Mouse (Mus musculus) hindbrain, embryonic 16.5 days (tissue): ENCODE measurements around the gene Nemf. TPM values are rescaled to one million over a fixed set of nuclear protein-coding genes. Genes with fewer than 3 reads are reported as not detected.

ENCODE experiments used
- microRNA-seq: library from miRNA; unstranded; fragments of <30 nt; microRNA quantifications from one replicate; pipeline ENCODE4, GENCODE M21; 2017
- polyA plus RNA-seq: library from polyadenylated mRNA; unstranded; fragments of >200 nt; fragmentation: Nextera tagmentation; extraction: Ambion mirVana; gene quantifications from 2 replicates; pipeline ENCODE4 v1.2.1, GENCODE M21; 2015

Nemf gene
- polyA plus RNA-seq, 1 experiment from 2014 or later: 85.0 TPM

Small RNAs within 50 kb of the gene (microRNA-seq; reads per million reads assigned to microRNA genes)
- not detected for gene Gm47299
- gene Gm47305: not detected

Other genes with a start within 250 kb of the Nemf start
- gene Rps29, start 198.0 kb downstream of the Nemf start, polyA plus RNA-seq: 877 and 882 TPM in 2 replicates
- 4.7 and 5.6 TPM in 2 replicates for gene Lrr1, start 188.4 kb downstream of the Nemf start, polyA plus RNA-seq
- gene Rpl36al, start 173.1 kb downstream of the Nemf start, polyA plus RNA-seq: 296 and 328 TPM in 2 replicates
- gene Mgat2, start 173.0 kb downstream of the Nemf start, polyA plus RNA-seq: 31.4 and 35.8 TPM in 2 replicates
- 13.6 and 15.3 TPM in 2 replicates for gene Gm49383, start 160.1 kb downstream of the Nemf start, polyA plus RNA-seq
- gene Dnaaf2, start 158.7 kb downstream of the Nemf start, polyA plus RNA-seq: 6.8 and 7.1 TPM in 2 replicates
- gene Gm49384, start 152.9 kb downstream of the Nemf start, polyA plus RNA-seq: 10.8 and 11.6 TPM in 2 replicates
- 4.4 and 5.1 TPM in 2 replicates for gene Pole2, start 129.0 kb downstream of the Nemf start, polyA plus RNA-seq
- 13.0 and 17.2 TPM in 2 replicates for gene Klhdc1, start 116.0 kb downstream of the Nemf start, polyA plus RNA-seq
- gene Klhdc2, start 60.5 kb downstream of the Nemf start, polyA plus RNA-seq: 246 and 255 TPM in 2 replicates
- gene Arf6, start 15.0 kb upstream of the Nemf start, polyA plus RNA-seq: 20.7 and 21.8 TPM in 2 replicates
- gene Gm9887, start 15.3 kb upstream of the Nemf start, polyA plus RNA-seq: 0.56 and 0.66 TPM in 2 replicates
- 25.5 and 30.6 TPM in 2 replicates for gene Vcpkmt, start 225.9 kb upstream of the Nemf start, polyA plus RNA-seq